Mouse (Mus musculus) myocyte (in vitro differentiated cells): ENCODE data around the gene Cdhr2. TPM values are rescaled to one million over a fixed set of nuclear protein-coding genes. Genes with fewer than 3 reads are reported as not detected.

Experiments used
- H3K27me3 ChIP-seq: one replicate; pipeline ENCODE4 v1.6.1; 2011; ENCODE audit not compliant: control insufficient read depth, insufficient read depth, insufficient read length
- H3K36me3 ChIP-seq: one replicate; pipeline ENCODE4 v1.6.1; 2011; ENCODE audit not compliant: control insufficient read depth, insufficient read depth
- H3K4me2 ChIP-seq: one replicate; pipeline ENCODE4 v1.6.1; 2011; ENCODE audit warnings: low read depth, control low read depth
- H3K4me3 ChIP-seq: one replicate; pipeline ENCODE4 v1.5.1; 2011; ENCODE audit warnings: mild to moderate bottlenecking, control low read depth, moderate library complexity
- H3K79me2 ChIP-seq: one replicate; pipeline ENCODE4 v1.6.1; 2011; ENCODE audit not compliant: control insufficient read depth, insufficient read depth
- H3ac ChIP-seq: one replicate; pipeline ENCODE4 v1.6.1; 2011; ENCODE audit not compliant: control insufficient read depth, insufficient read length
- CEBPB ChIP-seq: IDR thresholded peaks from 2 replicates; pipeline ENCODE4 v1.6.1; 2011; ENCODE audit warnings: mild to moderate bottlenecking, moderate library complexity; ENCODE audit not compliant: poor library complexity, insufficient read depth, severe bottlenecking
- E2F4 ChIP-seq: IDR thresholded peaks from one replicate; pipeline ENCODE4 v1.6.1; 2011; ENCODE audit warnings: mild to moderate bottlenecking, control low read depth, moderate library complexity; ENCODE audit not compliant: insufficient read depth
- MAX ChIP-seq: IDR thresholded peaks from one replicate; pipeline ENCODE4 v1.6.1; 2011; ENCODE audit warnings: low read depth, mild to moderate bottlenecking, control low read depth
- MYOD1 ChIP-seq, 3 experiments: IDR thresholded peaks; one replicate each; pipeline ENCODE4 v1.6.1; 2011; ENCODE audit warnings: control low read depth in 2 of 3, low read depth in 2 of 3, mild to moderate bottlenecking in 2 of 3, moderate library complexity in 1 of 3; ENCODE audit not compliant: insufficient read length in 2 of 3, control insufficient read depth in 1 of 3
- MYOG ChIP-seq, 3 experiments: IDR thresholded peaks; one replicate each; pipeline ENCODE4 v1.6.1; 2011; ENCODE audit warnings: control low read depth in 2 of 3, low read depth in 2 of 3, mild to moderate bottlenecking in 2 of 3; ENCODE audit not compliant: insufficient read length in 2 of 3, control insufficient read depth in 1 of 3, insufficient read depth in 1 of 3
- POLR2A ChIP-seq: IDR thresholded peaks from one replicate; pipeline ENCODE4 v1.6.1; 2011; ENCODE audit warnings: low read depth, mild to moderate bottlenecking, control low read depth, moderate library complexity; ENCODE audit not compliant: insufficient read length
- POLR2AphosphoS2 ChIP-seq: IDR thresholded peaks from one replicate; pipeline ENCODE4 v1.6.1; 2011; ENCODE audit warnings: low read depth, control low read depth; ENCODE audit not compliant: insufficient read length
- REST ChIP-seq: IDR thresholded peaks from one replicate; pipeline ENCODE4 v1.6.1; 2011; ENCODE audit warnings: mild to moderate bottlenecking, control low read depth, moderate library complexity; ENCODE audit not compliant: insufficient read depth, insufficient read length
- SRF ChIP-seq: IDR thresholded peaks from one replicate; pipeline ENCODE4 v1.6.1; 2011; ENCODE audit warnings: low read depth; ENCODE audit not compliant: control insufficient read depth, insufficient read length
- TCF12 ChIP-seq: IDR thresholded peaks from one replicate; pipeline ENCODE4 v1.6.1; 2011; ENCODE audit warnings: mild to moderate bottlenecking, control low read depth; ENCODE audit not compliant: poor library complexity, insufficient read depth, severe bottlenecking
- TCF3 ChIP-seq: IDR thresholded peaks from one replicate; pipeline ENCODE4 v1.6.1; 2011; ENCODE audit warnings: low read depth, control low read depth; ENCODE audit not compliant: insufficient read length
- USF1 ChIP-seq: IDR thresholded peaks from one replicate; pipeline ENCODE4 v1.6.1; 2011; ENCODE audit warnings: low read depth, mild to moderate bottlenecking, control low read depth, moderate library complexity
- polyA plus RNA-seq: library from polyadenylated mRNA; unstranded; fragments of >200 nt; fragmentation: generic; extraction: Trizol; gene quantifications from one replicate; pipeline ENCODE4 v1.2.1, GENCODE M21; 2012; ENCODE audit warnings: missing spikeins

The Cdhr2 gene
- polyA plus RNA-seq, 1 experiment: not detected

DNA sequence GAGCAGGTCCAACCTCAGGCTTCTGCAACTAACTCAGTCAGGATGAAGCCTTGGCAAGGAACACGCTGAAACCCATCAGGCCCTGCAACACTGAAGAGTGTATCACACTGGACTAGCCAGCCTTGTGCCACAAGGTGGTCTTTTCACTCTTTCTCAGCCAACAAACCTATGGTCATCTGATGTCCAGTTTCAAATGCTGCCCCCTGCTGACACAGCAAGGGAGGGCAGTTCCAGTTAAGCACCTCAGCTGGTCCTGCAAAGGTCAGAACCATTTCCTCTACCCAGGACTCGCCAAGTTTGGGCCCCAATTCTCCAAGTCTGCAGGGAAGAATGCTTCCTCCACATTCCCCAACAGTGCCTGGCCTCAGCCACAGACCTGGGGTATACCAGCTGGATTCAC lies 16.1 kb upstream of the Cdhr2 start:
- no peak for TF ChIP-seq MAX
- TF ChIP-seq TCF3: no peak
- TF ChIP-seq MYOD1 (IDR thresholded peaks at IDR 0.05; ENCODE audit: control insufficient read depth in 1 of 3, insufficient read length in 2 of 3, low read depth in 2 of 3): no peak
- no peak for TF ChIP-seq SRF
- TF ChIP-seq POLR2AphosphoS2: no peak
- TF ChIP-seq TCF12: no peak
- no peak for TF ChIP-seq E2F4
- TF ChIP-seq MYOG (IDR thresholded peaks at IDR 0.05; ENCODE audit: control insufficient read depth in 1 of 3, insufficient read depth in 1 of 3, insufficient read length in 2 of 3, low read depth in 2 of 3): no peak
- TF ChIP-seq USF1: no peak
- no peak for TF ChIP-seq CEBPB
- no peak for TF ChIP-seq REST
- no peak for TF ChIP-seq POLR2A
- Histone ChIP-seq H3K4me3 (peak overlapping the region; percentile 87), H3K36me3 (peaks cover 3% of the 10 kb centered on the region), H3ac (no peak overlapping the region), H3K79me2 (peaks cover 50% of the 10 kb centered on the region), H3K4me2 (peak overlapping the region; percentile 87), H3K27me3 (no peaks in the 10 kb centered on the region)

DNA sequence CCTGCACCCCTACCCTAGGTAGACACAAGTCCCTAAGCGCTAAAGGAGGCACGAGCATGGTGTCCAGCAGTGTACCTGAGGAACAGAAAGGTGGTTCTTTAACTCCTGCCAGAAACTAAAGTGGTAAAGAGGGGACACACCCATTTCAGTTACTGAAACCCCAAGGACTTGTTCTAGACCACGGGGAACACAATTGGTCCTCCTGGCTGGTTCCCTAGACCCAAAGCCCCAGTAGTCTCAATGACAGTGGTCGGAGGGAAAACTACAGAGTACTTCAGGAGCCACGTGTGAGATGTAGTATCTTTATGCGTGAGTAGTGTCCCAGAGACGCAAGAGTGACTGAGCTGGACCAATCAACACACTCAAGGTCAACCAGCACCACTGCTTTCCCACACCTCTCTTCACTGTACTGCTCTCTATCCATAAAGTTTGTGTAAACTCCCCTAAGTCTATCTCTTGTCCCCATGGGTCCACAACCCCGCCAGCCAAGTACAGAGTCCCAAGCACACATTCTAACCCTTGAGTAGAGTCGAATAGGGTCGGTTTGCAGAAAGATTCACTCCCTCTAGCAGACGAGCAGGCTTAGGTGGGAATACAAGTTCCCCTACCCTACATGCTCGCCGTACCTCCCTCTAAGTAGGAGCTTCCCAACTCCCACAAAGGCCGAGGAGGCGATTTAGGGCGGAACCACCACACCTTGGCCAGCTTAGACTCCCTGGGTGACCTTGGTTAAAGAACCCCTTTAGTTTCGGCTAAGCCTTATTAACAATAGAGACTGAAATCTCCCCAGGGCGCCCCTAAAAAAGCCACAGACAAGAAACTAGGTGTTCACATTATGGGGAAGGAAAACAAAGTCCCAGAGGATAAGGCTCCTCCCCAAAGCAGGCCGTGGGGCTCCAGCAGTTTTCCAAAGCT lies 14.9 kb upstream of the Cdhr2 start:
- Histone ChIP-seq H3K4me3 (peak overlapping the region; percentile 87), H3K79me2 (peaks cover 62% of the 10 kb centered on the region), H3K4me2 (peak overlapping the region; percentile 87), H3ac (peak overlapping the region; percentile 53), H3K36me3 (no peaks in the 10 kb centered on the region), H3K27me3 (no peaks in the 10 kb centered on the region)
- TF ChIP-seq SRF (no peak), TCF12 (no peak), E2F4 (no peak), REST (no peak), TCF3 (no peak), POLR2A (no peak), POLR2AphosphoS2 (no peak), MYOG (IDR thresholded peaks at IDR 0.05; ENCODE audit: control insufficient read depth in 1 of 3, insufficient read depth in 1 of 3, insufficient read length in 2 of 3, low read depth in 2 of 3) (no peak), CEBPB (no peak), MAX (no peak), MYOD1 (IDR thresholded peaks at IDR 0.05; ENCODE audit: control insufficient read depth in 1 of 3, insufficient read length in 2 of 3, low read depth in 2 of 3) (no peak)

DNA sequence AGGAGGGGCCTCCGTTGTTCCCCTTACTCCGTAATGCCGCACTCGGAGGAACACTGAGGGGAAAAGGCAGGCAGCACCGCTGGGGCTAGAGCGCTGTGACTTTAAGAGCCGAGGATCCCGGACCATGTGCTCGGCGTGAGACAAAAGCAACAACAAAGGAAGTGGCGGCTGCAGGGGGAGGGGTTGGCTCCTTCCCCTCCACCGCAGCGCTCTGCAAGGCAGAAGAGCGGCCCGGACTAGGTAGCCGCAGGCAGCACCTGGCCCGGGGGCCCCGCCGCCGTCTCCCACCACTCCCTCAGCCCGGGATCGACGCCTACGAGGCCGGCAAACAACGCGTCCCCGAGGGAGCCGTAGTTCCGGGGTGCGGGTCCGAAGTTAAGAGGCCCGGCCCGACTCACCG lies 14.2 kb upstream of the Cdhr2 start:
- peak overlapping the region; percentile 53 for H3ac ChIP-seq
- H3K27me3 ChIP-seq: no peaks in the 10 kb centered on the region
- H3K4me2 ChIP-seq: peak overlapping the region; percentile 87
- no peaks in the 10 kb centered on the region for H3K36me3 ChIP-seq
- H3K79me2 ChIP-seq: peaks cover 69% of the 10 kb centered on the region
- TF ChIP-seq TCF3 (no peak), E2F4 (no peak), POLR2A (no peak), USF1 (peak; percentile 64), MYOG (IDR thresholded peaks at IDR 0.05; ENCODE audit: control insufficient read depth in 1 of 3, insufficient read depth in 1 of 3, insufficient read length in 2 of 3, low read depth in 2 of 3) (no peak), SRF (peak; percentile 35), MYOD1 (IDR thresholded peaks at IDR 0.05; ENCODE audit: control insufficient read depth in 1 of 3, insufficient read length in 2 of 3, low read depth in 2 of 3) (peak in 1 of 3 experiments; percentile 1), TCF12 (no peak), REST (no peak), MAX (peak; percentile 88), CEBPB (no peak), POLR2AphosphoS2 (peak; percentile 58)
- peak overlapping the region; percentile 87 for H3K4me3 ChIP-seq

DNA sequence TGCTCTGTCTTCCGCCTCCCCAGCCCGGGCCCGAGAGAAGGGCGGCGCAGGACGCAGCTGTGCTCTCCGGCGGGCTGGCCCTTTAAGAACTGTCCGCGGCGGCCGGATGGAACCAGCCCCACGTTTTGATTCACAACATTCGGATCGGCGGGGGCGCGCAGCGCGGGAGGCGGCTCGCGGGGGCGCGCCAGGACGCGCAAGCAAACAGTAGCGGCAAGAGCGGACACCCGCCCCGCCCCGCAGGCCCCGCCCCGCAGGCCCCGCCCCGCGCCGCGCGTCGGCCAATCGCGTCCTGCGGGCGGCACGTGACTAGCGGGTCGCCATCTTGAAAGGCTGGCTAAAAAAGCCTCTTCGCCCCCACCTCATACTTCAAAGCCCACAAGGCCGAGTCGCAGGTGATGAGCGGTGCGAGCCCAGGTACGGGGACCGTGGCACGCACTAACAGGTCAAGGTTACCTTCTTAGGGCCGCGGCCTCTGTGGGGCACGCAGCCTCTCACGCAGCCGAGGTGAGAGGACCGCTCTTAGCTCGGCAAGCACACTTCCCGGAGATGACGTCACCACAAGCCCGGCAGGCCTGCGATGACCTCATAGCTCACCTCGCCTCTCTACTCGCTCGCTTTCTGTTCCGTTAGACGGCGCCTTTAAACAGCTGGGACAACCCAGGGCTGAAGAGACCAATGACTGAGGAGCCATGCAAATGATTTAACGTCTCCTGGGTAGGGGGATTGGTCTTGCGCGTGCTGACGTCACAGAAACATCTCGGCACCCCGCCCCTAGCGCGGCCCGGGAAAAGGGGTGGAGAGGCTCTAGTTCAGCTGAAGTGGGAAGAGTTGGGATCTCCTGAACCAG lies 13.5 kb upstream of the Cdhr2 start:
- Histone ChIP-seq H3K27me3 (no peaks in the 10 kb centered on the region), H3K36me3 (no peaks in the 10 kb centered on the region), H3ac (peak overlapping the region; percentile 53), H3K79me2 (peaks cover 76% of the 10 kb centered on the region), H3K4me2 (peak overlapping the region; percentile 83), H3K4me3 (peak overlapping the region; percentile 87)
- TF ChIP-seq MYOD1 (IDR thresholded peaks at IDR 0.05; ENCODE audit: control insufficient read depth in 1 of 3, insufficient read length in 2 of 3, low read depth in 2 of 3) (peak in 1 of 3 experiments; percentile 37), TCF3 (no peak), SRF (no peak), USF1 (peak; percentile 92), CEBPB (no peak), TCF12 (no peak), MYOG (IDR thresholded peaks at IDR 0.05; ENCODE audit: control insufficient read depth in 1 of 3, insufficient read depth in 1 of 3, insufficient read length in 2 of 3, low read depth in 2 of 3) (peak; percentile 19 to 48 (median 43)), E2F4 (no peak), MAX (no peak), POLR2A (peak; percentile 72), REST (no peak), POLR2AphosphoS2 (peak; percentile 88)
